Mouse (Mus musculus): ENCODE measurements around the gene Hoxa4. TPM values are rescaled to one million over a fixed set of nuclear protein-coding genes. Genes with fewer than 3 reads are reported as not detected.
A peak's percentile ranks its signal among the peaks of the same experiment; 100 is the strongest.

Gene Hoxa4
- polyA plus RNA-seq, 1 experiment from 2014 or later: 0.92 TPM

DNA sequence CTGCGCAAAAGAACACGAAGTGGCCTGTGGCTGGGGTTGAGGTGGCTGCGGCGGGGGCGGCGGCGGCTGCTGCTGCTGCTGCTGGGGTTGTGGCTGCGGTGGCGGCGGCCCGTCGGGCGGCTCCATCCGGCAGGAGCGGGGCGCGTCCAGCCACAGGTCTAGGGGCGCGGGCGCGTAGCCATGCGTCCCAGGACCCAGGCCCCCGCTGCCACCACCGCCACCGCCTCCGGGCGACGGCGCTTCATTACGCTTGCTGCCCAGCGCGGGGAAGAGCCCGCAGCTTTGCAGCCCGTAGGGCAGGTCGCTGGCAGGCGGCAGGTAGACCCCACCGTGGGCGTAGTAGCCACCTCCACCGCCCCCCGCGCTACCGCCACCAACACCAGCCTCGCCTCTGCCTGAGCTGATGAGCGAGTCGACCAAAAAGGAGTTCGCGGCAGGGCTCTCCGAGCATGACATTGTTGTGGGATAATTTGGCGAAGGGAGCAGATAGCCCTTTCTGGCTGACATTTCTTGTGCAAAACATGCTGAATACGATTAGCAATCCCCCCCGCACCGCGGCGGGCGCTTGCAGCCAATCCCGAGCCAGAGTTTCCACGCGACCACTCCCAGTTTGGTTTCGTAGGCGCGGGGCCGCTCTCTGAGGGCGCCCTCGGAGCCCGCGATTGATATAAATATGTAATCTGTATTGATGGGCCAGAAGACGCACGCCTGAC, 43.0 kb upstream of the Hoxa4 start:
- ATAC-seq: no peak
- Histone ChIP-seq H3K4me3 (no peak overlapping the region), H3K4me2 (no peak overlapping the region)

DNA sequence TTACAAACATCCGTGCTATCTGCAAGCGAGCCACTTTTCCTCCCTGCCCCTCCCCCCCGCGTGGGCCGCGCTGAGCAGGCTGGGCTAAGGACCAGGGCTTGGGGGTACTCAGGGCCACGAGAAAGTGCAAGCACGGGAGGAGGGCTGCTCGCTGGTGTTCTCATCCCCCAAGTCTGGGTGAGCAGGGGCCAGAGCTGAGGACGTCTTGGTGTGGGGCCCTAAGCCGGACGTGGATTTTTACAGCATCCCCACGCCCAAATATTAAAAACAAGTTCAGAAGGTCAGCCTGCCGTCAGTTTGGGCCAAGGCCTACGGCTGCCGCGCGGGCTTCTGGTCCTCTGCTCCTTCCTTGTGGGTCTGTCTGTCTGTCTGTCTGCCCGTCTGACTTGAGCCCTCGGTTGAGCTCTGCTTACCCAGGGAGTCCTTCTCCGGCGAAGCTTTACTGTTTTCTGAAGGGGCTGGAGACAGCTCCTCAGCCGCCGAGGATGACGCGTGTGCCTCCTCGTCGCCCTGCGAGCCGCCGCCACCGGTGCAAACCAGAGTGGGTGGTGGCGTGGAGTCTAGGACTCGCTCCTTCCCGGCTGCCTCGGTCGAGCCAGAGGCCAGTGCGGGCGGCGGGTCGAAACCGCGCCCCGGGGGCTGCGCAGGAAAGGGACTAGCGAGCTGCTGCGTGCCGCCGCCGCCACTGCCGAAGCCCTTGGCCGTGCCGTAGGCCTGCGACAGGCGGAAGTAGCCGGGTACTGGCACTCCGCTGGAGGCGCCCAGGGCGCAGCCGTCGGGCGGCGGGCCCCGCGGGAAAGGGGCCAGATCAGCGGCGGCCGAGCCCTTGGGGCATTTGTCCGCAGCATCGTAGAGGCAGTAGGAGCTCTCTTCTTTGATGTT, 42.2 kb upstream of the Hoxa4 start:
- WGBS (ENCODE audit: insufficient replicate concordance): 2% methylated on average over 68 of the region's 70 CpGs
- no peaks in the 10 kb centered on the region for H3K4me1 ChIP-seq
- no peak overlapping the region for H3K9ac ChIP-seq
- H3K36me3 ChIP-seq: no peaks in the 10 kb centered on the region
- H3K27me3 ChIP-seq (replicated peaks): peaks cover 99% of the 10 kb centered on the region
- ATAC-seq: no peak
- H3K27ac ChIP-seq: no peak overlapping the region
- peak overlapping the region; percentile 16; the same call in 1 of the 2 replicates for H3K4me2 ChIP-seq
- no peak overlapping the region for H3K4me3 ChIP-seq
- no peaks in the 10 kb centered on the region for H3K9me3 ChIP-seq (replicated peaks)

More for the DNA sequence above, 43.0 kb upstream of the Hoxa4 start:
- Histone ChIP-seq H3K36me3 (no peaks in the 10 kb centered on the region), H3K4me1 (no peaks in the 10 kb centered on the region), H3K27ac (no peak overlapping the region), H3K9me3 (replicated peaks) (no peaks in the 10 kb centered on the region), H3K27me3 (replicated peaks) (peaks cover 98% of the 10 kb centered on the region), H3K9ac (no peak overlapping the region)
- 4% methylated on average over 56 of the region's 68 CpGs for WGBS (ENCODE audit: insufficient replicate concordance)

DNA sequence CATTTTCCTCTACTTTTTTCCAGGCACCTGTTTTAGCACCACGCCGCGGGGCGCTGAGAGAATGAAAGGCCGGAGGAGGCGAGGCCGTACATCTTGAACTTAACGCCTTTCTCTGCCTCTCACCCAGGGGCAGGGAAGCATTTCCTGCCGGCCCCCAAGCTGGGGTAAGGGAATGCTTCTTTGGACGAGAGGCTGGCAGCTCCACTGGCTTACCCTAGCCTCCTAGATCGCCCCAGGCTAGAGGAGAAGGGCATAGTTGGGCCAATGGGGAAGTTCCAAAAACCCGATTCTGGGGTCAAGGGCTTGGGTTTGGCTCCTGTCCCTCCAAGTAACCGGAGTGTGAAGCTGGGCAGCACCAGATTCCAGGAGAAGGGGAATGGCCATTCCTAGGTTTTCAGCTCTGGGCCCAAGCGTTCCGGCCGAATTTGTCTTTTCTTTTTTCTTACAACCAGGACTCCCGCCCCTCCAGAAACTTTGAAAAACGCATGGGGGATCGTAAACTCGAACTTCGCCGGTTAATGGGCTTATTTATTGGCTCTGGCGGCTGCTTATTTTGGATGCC, 41.5 kb upstream of the Hoxa4 start:
- ATAC-seq: no peak
- WGBS (ENCODE audit: insufficient replicate concordance): 3% methylated on average over 23 of the region's 23 CpGs
- Histone ChIP-seq H3K36me3 (no peaks in the 10 kb centered on the region), H3K9me3 (replicated peaks) (no peaks in the 10 kb centered on the region), H3K4me2 (no peak overlapping the region; the same call in 1 of the 2 replicates), H3K27ac (no peak overlapping the region), H3K4me3 (no peak overlapping the region), H3K27me3 (replicated peaks) (peaks cover 97% of the 10 kb centered on the region), H3K9ac (no peak overlapping the region), H3K4me1 (no peaks in the 10 kb centered on the region)

DNA sequence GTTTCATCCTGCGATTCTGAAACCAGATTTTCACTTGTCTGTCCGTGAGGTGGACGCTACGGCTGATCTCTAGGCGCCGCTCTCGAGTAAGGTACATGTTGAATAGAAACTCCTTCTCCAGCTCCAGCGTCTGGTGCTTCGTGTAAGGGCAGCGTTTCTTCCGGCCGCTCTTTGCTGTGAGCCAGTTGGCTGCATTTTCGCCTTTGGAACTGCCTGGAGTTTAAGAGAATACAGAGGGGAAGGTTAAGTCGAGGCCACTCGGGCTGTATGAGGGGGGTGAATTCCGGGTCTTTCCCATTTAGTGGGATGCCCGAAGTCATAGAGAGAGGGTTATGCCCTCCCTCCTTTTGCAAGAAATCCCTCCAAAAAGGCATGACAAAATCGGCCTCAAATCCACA, 41.0 kb upstream of the Hoxa4 start:
- ATAC-seq: no peak
- H3K4me2 ChIP-seq: no peak overlapping the region; the same call in 1 of the 2 replicates
- no peaks in the 10 kb centered on the region for H3K4me1 ChIP-seq
- H3K36me3 ChIP-seq: no peaks in the 10 kb centered on the region
- H3K4me3 ChIP-seq: no peak overlapping the region
- H3K27ac ChIP-seq: no peak overlapping the region
- WGBS (ENCODE audit: insufficient replicate concordance): 2% methylated on average over 18 of the region's 18 CpGs
- no peak overlapping the region for H3K9ac ChIP-seq
- no peaks in the 10 kb centered on the region for H3K9me3 ChIP-seq (replicated peaks)
- peaks cover 97% of the 10 kb centered on the region for H3K27me3 ChIP-seq (replicated peaks)

DNA sequence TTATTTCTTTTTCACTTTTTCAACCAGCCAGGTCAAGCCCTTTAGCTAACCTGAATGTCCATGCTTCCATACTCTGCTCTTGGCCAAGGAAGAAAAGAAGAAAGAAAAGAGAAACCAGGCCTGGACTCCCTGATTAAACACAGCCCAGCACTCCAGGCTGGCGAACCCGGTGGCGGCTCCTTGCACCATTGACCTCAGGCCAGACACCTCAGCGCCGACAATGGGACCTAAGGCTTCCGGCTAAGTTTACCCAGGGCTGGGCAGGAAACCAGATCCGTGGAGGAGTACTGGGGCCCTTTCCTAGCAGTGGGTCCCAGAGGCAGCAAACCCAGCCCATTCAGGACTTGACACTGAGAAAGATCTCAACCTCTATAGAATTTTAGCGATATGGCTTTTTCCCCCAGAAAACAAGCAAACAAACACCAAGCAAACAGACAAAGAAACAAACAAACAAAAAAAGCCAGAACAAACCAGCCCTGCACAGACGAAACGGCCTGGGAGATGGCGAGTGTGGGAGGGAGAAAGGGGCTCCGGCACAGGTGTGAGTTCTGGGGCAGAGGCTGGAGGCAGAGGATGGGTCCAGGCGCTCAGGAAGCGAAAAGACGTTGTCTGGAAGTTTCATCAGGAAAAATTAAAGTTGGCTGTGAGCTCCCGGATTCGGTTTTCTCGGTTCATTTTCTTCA, 40.5 kb upstream of the Hoxa4 start:
- Histone ChIP-seq H3K4me2 (no peak overlapping the region), H3K9ac (no peak overlapping the region), H3K4me3 (no peak overlapping the region), H3K36me3 (no peaks in the 10 kb centered on the region), H3K4me1 (no peaks in the 10 kb centered on the region), H3K27me3 (replicated peaks) (peaks cover 97% of the 10 kb centered on the region), H3K9me3 (replicated peaks) (no peaks in the 10 kb centered on the region), H3K27ac (no peak overlapping the region)
- ATAC-seq: no peak
- 3% methylated on average over 18 of the region's 18 CpGs for WGBS (ENCODE audit: insufficient replicate concordance)

DNA sequence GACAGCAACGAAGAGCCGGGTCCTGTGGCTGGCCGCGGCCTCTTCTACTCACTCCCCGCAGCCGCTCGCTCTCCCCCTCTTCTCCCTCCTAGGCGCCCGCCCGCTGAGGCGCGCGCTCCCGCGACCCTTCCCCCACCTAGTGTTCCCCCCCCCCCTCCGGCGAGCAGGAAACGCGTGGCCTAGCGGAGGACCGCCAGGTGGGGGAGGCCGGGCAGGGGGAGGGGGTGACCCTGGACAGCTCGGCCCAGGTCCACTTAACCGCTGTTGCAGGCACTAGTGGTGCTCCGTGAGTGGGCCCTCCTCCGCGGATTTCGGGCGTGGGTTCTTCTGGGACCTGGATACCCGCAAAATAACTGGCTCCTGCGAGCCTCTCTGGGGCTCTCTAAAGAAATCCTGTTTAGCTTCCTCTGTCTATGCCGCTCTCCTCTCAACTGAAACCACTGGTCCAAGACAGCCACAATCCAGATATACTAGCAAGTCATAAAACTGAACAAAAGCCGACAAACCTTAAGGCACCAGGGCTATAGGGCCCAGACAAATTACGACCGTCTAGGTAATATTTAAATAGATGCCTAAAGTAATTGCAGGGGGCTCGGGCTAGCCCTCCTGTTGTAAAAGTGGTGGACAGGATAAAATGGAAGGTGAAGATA, 39.1 kb upstream of the Hoxa4 start, which contains the start of gene Hoxa9:
Gene Hoxa9 (minus strand): TSS at position 574 of the 650 bp plus-strand sequence.
- Histone ChIP-seq H3K4me3 (peak within 1 kb of the TSS; percentile 15), H3K4me2 (peak within 1 kb of the TSS; percentile 14; the same call in 1 of the 2 replicates), H3K27ac (no peak within 1 kb of the TSS), H3K9me3 (replicated peaks) (no peaks in the 10 kb centered on the region), H3K36me3 (no peaks in the 10 kb centered on the region), H3K4me1 (no peaks in the 10 kb centered on the region), H3K9ac (no peak within 1 kb of the TSS), H3K27me3 (replicated peaks) (peaks cover 97% of the 10 kb centered on the region)
- no peak for ATAC-seq
- WGBS (ENCODE audit: insufficient replicate concordance): 2% methylated on average over 24 of the region's 36 CpGs

DNA sequence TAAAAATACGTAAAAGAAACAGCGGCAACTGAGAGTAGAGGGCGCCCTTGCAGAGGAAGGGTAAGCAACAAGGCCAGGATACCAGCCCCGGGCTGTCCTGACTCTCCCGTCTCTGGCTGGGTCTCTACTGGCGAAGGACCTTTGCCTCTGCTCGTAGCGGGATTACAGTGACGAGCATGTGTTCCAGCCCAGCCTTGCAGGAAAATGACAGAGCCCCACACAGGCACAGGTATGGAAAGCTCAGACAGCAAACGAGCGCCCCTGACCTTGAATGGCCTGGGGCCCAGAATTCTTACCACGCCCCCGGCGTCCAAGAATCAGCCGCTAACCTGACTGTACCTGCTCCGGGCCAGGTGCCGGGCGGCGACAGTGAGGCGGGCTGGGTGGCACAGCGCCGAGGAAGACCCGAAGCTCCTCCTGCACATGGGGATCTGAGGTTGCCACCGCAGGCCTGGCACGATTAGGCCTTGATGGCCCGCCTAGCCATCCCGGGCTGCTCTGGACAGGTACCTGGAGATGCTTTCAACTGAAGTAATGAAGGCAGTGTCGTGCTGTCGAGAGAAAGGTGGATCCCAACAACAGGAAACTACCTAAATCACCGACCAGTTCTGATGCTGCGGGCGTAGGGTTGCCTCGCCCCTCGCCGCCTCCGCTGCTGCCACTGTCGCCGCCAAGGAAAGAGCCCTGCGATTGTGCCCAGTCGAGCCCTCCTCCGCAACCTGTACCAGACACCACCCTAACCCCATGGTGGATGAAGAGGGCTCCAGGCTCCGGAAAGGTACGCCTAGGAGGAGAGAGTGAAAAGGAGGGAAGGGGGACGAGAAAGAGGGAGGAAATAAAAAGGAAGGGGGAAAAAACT, 38.2 kb upstream of the Hoxa4 start:
- no peaks in the 10 kb centered on the region for H3K9me3 ChIP-seq (replicated peaks)
- H3K4me1 ChIP-seq: no peaks in the 10 kb centered on the region
- no peak for ATAC-seq
- 3% methylated on average over 44 of the region's 44 CpGs for WGBS (ENCODE audit: insufficient replicate concordance)
- H3K4me2 ChIP-seq: peak overlapping the region; percentile 12; the same call in 1 of the 2 replicates
- H3K27me3 ChIP-seq (replicated peaks): peaks cover 97% of the 10 kb centered on the region
- no peak overlapping the region for H3K27ac ChIP-seq
- no peaks in the 10 kb centered on the region for H3K36me3 ChIP-seq
- peak overlapping the region; percentile 15; the same call in 1 of the 2 replicates for H3K4me3 ChIP-seq
- no peak overlapping the region for H3K9ac ChIP-seq

DNA sequence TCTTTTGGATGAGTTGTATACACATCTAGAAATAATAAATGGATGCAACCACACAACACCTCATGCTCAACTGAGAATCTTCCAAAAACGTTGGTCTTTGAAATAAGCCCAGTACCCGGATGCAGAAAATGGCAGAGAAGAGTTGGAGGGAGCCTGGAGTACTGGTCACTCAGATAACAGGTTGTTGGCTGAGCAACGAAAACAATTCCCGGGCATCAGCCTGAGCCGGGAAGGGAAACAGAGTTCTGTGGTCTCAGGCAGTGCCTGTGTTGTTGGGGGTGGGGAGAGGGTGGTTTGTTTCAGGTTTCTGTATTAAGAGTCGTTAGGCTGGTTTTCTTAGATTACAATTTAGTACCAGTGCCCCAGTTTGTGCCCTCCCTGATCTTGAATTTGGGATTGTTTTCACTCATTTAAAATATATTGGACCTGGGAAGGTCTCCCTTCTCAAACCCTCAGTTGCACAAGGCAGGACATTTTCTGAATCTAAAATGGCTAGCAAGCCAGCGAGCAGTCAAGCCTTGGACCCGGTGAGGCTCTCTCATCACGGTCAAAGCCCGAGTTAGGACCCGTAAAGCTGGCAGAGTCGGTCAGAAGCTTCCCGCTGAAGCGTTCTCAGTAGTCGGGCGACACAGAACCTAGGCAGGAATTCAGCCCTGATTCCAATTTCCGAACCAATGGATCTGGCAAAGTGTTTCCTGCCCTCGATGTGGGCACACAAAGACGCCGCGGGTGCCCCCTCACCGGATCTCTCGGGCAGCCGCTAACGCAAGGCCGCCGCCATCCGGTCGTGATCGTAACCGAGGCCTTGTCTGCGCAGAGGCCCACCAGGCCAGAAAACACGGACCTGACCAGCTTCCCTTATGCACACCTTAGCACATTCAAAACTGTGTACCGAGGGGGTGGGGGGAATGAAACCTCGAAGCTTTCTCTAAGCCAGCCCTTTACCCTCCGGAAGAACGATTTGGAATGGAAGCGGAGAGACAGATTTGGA, 37.2 kb upstream of the Hoxa4 start:
- 2% methylated on average over 38 of the region's 38 CpGs for WGBS (ENCODE audit: insufficient replicate concordance)
- H3K9me3 ChIP-seq (replicated peaks): no peaks in the 10 kb centered on the region
- H3K4me1 ChIP-seq: no peaks in the 10 kb centered on the region
- H3K9ac ChIP-seq: no peak overlapping the region
- ATAC-seq: no peak
- H3K4me2 ChIP-seq: peak overlapping the region; percentile 22; the same call in 1 of the 2 replicates
- H3K27me3 ChIP-seq (replicated peaks): peaks cover 97% of the 10 kb centered on the region
- no peaks in the 10 kb centered on the region for H3K36me3 ChIP-seq
- no peak overlapping the region for H3K27ac ChIP-seq
- H3K4me3 ChIP-seq: peak overlapping the region; percentile 9; the same call in 1 of the 2 replicates

DNA sequence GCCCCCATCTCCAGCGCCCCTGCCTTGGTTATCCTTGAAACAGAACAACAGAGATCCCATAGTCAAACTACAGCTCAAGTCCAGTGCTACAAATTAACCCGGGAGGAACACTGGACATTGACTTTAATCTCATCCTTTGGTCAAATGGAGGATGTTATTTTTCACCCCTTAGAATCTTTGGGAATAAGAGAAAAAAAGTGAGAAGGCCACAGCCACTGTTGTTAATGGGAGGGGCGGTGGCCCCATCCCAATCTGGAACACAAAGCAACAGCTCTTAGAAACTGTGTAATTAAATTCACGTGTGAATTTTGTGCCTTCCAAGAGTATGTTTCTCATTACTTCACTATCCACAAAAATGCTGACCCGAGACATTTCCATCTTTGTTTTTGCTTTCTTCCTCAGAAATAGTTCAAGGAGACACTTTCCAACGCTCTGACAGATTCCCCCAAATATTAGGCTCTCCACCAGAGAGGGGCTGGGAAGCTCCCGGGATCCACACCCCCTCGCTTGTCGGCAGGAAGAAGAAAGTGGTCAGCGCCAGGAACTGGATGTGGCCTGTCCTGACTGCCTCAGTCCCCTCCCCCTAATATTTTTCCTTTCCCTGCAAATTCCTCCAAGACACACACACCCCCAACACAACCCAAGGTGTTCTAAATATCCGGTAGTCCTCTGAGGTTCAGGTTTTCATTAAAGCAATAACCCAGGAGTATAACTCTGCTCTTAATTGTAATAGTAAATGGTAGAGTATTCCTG, 36.1 kb upstream of the Hoxa4 start:
- Histone ChIP-seq H3K4me2 (no peak overlapping the region), H3K4me3 (no peak overlapping the region), H3K9me3 (replicated peaks) (no peaks in the 10 kb centered on the region), H3K27me3 (replicated peaks) (peaks cover 97% of the 10 kb centered on the region), H3K27ac (no peak overlapping the region), H3K4me1 (no peaks in the 10 kb centered on the region), H3K36me3 (no peaks in the 10 kb centered on the region), H3K9ac (no peak overlapping the region)
- WGBS (ENCODE audit: insufficient replicate concordance): 7% methylated on average over 11 of the region's 11 CpGs
- ATAC-seq: no peak

Measured in liver, embryonic 12.5 days (tissue).